Mouse (Mus musculus) small intestine, adult 2 months (tissue): ENCODE data around the gene Rhbdd2. TPM values are rescaled to one million over a fixed set of nuclear protein-coding genes. Genes with fewer than 3 reads are reported as not detected.

Source experiments
- H3K27ac ChIP-seq: fragments of 200-500 bp; 2 replicates; pipeline ENCODE4 v1.5.1; 2012; ENCODE audit warnings: low read depth, low read length, control low read depth, inconsistent platforms; ENCODE audit not compliant: insufficient read depth
- H3K27me3 ChIP-seq: fragments of 200-500 bp; 2 replicates; pipeline ENCODE4 v1.6.1; 2012; ENCODE audit warnings: mild to moderate bottlenecking, moderate library complexity, low read length, inconsistent platforms; ENCODE audit not compliant: control insufficient read depth, insufficient read depth
- H3K36me3 ChIP-seq: fragments of 200-500 bp; 2 replicates; pipeline ENCODE4 v1.6.1; 2012; ENCODE audit warnings: mild to moderate bottlenecking, low read length, control low read depth, inconsistent platforms; ENCODE audit not compliant: control insufficient read depth, insufficient read depth
- H3K4me1 ChIP-seq: fragments of 200-500 bp; 2 replicates; pipeline ENCODE4 v1.6.1; 2012; ENCODE audit warnings: low read length, inconsistent platforms, mixed read lengths; ENCODE audit not compliant: control insufficient read depth, insufficient read depth, insufficient read length
- H3K4me3 ChIP-seq: fragments of 200-500 bp; 2 replicates; pipeline ENCODE4 v1.5.1; 2012; ENCODE audit warnings: low read depth, mild to moderate bottlenecking, control low read depth, inconsistent platforms, low read length, moderate library complexity
- CTCF ChIP-seq: fragments of 200-500 bp; IDR thresholded peaks from 2 replicates; pipeline ENCODE4 v1.5.1; 2012; ENCODE audit warnings: low read depth, mild to moderate bottlenecking, control low read depth, inconsistent platforms, low read length, moderate library complexity, mixed read lengths; ENCODE audit not compliant: insufficient replicate concordance, insufficient read length; ENCODE audit errors: extremely low read depth
- POLR2A ChIP-seq: fragments of 200-500 bp; IDR thresholded peaks from 2 replicates; pipeline ENCODE4 v1.6.1; 2012; ENCODE audit warnings: low read depth, mild to moderate bottlenecking, control low read depth, inconsistent platforms, low read length, moderate library complexity
- WGBS: fragments of 180-500 bp; shearing (Covaris S2); methylation state at CpG from one replicate; pipeline ENCODE4 v1.1.7; 2018; 5-methylcytosine and 5-hydroxymethylcytosine counted together
- polyA plus RNA-seq: library from polyadenylated mRNA; depleted of rRNA; stranded (reverse); fragments of >200 nt; gene quantifications from 2 replicates; pipeline ENCODE4 v1.2.3, GENCODE M21; 2012

Rhbdd2 gene
- polyA plus RNA-seq, 1 experiment: 13.3 TPM

- Histone ChIP-seq H3K27me3 (no peaks in the 10 kb centered on the region), H3K36me3 (peaks cover 3% of the 10 kb centered on the region; the same call in 1 of the 2 replicates), H3K27ac (no peak overlapping the region), H3K4me3 (no peak overlapping the region), H3K4me1 (peaks cover 2% of the 10 kb centered on the region; the same call in 1 of the 2 replicates)
- 10% methylated on average over 3 of the region's 3 CpGs for WGBS
- TF ChIP-seq POLR2A (no peak), CTCF (peak; percentile 46; the same call in 1 of the 2 replicates)
Observed at GRCm38 (mm10) chr5:135630598-135630997, 1.8 kb upstream of the Rhbdd2 start.

DNA sequence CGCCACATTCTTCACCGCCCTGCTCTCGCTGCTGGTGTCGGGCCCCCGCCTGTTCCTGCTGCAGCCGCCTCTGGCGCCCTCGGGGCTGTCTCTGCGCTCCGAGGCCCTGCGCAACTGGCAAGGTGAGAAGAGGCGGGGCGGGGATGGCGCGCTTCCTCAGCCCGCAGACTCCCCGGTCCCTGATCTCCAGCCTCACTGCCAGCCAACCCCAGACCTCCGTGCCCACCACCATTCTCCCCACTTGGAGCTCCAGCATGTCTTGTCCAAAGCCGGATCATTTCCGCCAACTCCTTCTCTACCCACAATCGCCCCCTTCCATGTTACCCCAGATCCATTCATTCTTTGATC is 353 bp downstream of the Rhbdd2 start:
- H3K4me3 ChIP-seq: peak overlapping the region; percentile 96
- H3K27me3 ChIP-seq: no peaks in the 10 kb centered on the region
- peaks cover 7% of the 10 kb centered on the region for H3K36me3 ChIP-seq
- WGBS: 1% methylated on average over 21 of the region's 21 CpGs
- peaks cover 2% of the 10 kb centered on the region; the same call in 1 of the 2 replicates for H3K4me1 ChIP-seq
- TF ChIP-seq POLR2A (no peak), CTCF (no peak)
- H3K27ac ChIP-seq: peak overlapping the region; percentile 19

DNA sequence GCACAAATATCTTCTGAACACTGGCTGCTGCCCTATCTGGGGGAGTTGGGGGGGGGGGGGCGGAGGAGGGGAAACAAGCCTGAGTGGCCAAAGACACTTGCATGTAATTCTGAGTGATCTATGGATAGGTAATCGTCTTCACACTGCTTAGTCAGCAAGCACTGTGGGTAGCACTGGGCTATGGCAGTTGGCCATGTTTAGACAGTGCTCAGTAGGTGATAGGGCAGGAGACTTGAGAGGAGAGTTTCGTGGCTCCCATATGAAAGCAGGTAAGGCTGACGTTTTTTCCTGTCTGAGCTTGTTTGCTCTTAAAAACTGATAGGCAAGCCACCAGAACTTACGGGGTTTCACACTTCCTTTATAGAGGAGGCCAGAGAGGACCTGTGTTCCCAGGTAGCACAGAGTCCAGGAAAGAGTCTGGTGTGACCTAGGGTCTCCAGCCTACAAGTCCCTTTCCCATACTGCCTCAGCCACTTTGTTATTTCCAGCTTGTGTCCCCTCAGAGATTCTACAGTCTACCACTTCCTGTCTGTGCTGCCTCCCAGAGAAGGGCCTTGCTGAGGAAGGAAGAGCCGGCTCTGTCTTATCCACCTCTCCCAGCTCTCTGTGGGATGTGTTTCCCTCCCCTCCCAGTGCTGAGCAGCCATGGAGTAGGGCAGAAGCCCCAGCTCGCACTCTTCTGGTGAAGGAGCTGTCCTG is 7.5 kb downstream of the Rhbdd2 start:
- Histone ChIP-seq H3K27ac (no peak overlapping the region), H3K4me3 (no peak overlapping the region), H3K27me3 (no peaks in the 10 kb centered on the region), H3K4me1 (peaks cover 10% of the 10 kb centered on the region), H3K36me3 (peaks cover 9% of the 10 kb centered on the region)
- 55% methylated on average over 7 of the region's 7 CpGs for WGBS
- TF ChIP-seq POLR2A (no peak), CTCF (no peak)

DNA sequence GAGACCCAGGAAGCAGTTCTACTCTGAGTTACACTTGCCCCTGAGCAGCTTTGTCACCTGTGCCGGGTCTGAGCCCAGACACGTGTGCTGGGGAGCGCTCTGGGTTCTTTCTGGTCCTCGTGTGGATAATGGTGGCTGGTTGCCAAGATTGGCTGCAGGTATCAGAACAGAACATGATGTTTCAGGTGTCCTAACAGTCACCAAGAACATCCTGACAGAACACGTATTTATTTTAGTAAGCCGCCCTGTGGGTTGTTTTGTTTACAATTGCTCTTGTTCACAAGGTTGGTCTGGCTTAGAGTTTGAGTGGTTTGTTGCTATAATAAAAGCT is 8.0 kb downstream of the Rhbdd2 start:
- H3K4me1 ChIP-seq: peaks cover 14% of the 10 kb centered on the region
- no peak overlapping the region for H3K4me3 ChIP-seq
- no peak overlapping the region for H3K27ac ChIP-seq
- 70% methylated on average over 6 of the region's 6 CpGs for WGBS
- no peaks in the 10 kb centered on the region for H3K27me3 ChIP-seq
- H3K36me3 ChIP-seq: peaks cover 6% of the 10 kb centered on the region
- no peak for TF ChIP-seq POLR2A
- no peak for TF ChIP-seq CTCF

GRCm38 (mm10) chr5:135641028-135641427 is 8.6 kb downstream of the Rhbdd2 start:
- no peak overlapping the region for H3K27ac ChIP-seq
- 88% methylated on average over 1 of the region's 1 CpGs for WGBS
- peaks cover 6% of the 10 kb centered on the region for H3K36me3 ChIP-seq
- peaks cover 20% of the 10 kb centered on the region for H3K4me1 ChIP-seq
- no peaks in the 10 kb centered on the region for H3K27me3 ChIP-seq
- H3K4me3 ChIP-seq: no peak overlapping the region
- TF ChIP-seq POLR2A (no peak), CTCF (no peak)

DNA sequence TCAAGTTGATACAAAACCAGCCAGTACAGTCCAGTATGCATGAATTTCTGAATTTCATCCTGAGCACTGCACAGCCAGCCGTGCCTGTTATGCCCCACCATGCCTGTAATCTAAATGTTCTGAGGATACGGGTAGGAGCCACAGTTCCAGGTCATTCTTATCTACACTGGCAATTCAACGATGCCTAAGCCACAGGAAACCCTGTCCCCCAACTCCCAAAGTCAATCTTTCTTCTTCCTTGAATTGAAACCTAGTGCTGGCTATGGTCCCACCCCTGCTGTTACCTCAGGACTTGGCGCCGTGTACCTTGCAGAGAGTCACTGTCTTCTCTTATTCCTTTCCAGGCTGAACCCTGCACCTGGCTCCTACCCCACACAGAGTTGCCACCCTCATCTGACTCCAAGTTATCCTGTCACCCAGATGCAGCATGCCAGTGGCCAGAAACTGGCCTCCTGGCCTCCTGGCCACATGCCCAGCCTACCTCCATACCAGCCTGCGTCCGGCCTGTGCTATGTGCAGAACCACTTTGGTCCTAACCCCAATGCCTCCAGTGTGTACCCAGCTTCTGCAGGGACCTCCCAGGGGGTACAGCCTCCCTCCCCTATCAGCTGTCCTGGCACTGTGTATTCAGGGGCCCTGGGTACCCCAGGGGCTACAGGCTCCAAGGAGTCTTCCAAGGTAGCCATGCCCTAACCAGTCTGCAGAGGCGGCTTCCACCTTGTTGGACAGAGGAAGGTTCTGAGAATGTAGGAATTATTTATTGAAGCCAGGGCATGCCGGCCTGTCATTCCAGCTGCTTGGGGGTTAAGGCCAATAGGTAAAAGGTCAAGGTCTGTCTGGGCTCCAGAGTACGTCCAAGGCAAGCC is 10.5 kb downstream of the Rhbdd2 start:
- no peaks in the 10 kb centered on the region for H3K27me3 ChIP-seq
- H3K4me1 ChIP-seq: peaks cover 32% of the 10 kb centered on the region
- peaks cover 2% of the 10 kb centered on the region; the same call in 1 of the 2 replicates for H3K36me3 ChIP-seq
- H3K27ac ChIP-seq: no peak overlapping the region
- WGBS: 65% methylated on average over 10 of the region's 10 CpGs
- no peak overlapping the region for H3K4me3 ChIP-seq
- TF ChIP-seq POLR2A: no peak
- TF ChIP-seq CTCF: no peak

DNA sequence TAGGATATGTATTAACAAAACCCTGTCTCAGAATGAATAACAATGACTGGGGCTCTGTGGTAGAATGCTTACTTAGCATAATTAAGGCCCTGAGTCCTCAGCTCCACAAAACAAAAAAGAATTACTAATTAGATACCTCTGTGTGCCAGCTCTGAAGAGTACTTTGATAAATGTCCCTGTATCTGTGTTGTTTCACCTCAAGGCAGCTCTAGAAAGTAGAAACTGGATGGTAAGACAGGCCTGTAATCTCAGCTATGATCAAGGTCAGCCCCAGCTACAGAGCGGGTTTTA is 11.1 kb downstream of the Rhbdd2 start:
- Histone ChIP-seq H3K27ac (no peak overlapping the region), H3K4me3 (no peak overlapping the region), H3K4me1 (peaks cover 32% of the 10 kb centered on the region), H3K36me3 (0 out of 2 replicates have a peak, but pooled peaks cover 2% of the 10 kb centered on the region), H3K27me3 (no peaks in the 10 kb centered on the region)
- WGBS: 94% methylated on average over 1 of the region's 1 CpGs
- no peak for TF ChIP-seq CTCF
- no peak for TF ChIP-seq POLR2A
